Mouse (Mus musculus): ENCODE measurements at regions not wholly inside any gene's neighbourhood (a gene's known extent, or its start where the extent isn't known, plus 50 kb on each side); places are given as distances from the start of the nearest gene placed in this dataset.

DNA sequence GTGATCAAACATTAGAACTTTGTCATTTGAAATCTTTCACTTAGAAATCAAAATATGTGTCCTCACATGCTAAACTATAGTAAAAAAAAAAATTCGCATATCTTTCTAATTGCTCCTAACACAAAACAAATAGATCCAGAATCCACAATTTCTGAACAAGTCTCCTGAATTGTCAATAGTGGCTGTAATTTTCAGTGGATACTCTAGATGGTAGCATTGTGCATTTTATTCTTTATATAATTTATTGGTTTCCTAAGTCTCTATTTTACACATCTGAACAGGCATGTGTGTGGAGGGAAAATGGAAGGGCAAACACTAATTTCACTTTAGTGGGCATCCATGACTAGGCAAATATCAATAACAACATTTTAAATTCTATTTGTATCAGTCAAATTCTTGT, 63.7 kb upstream of the Tnmd start:
- Histone ChIP-seq H3K27me3 (replicated peaks; ENCODE audit: control insufficient read depth, insufficient read depth, low read length) (no peaks in the 10 kb centered on the region), H3K4me1 (ENCODE audit: control insufficient read depth, insufficient read depth, low read length) (no peaks in the 10 kb centered on the region), H3K27ac (ENCODE audit: insufficient read depth, low read depth, low read length) (no peak overlapping the region), H3K4me3 (ENCODE audit: insufficient read depth, low read depth, low read length) (no peak overlapping the region), H3K36me3 (ENCODE audit: control insufficient read depth, insufficient read depth, low read length) (no peaks in the 10 kb centered on the region)
- WGBS = 18% methylated on average over 1 of the region's 1 CpGs
- no peak for TF ChIP-seq CTCF (conservative IDR thresholded peaks at IDR 0.05; ENCODE audit: insufficient read depth, insufficient read length, low read depth, low read length)
- TF ChIP-seq POLR2A (IDR thresholded peaks at IDR 0.05; ENCODE audit: low read depth, low read length) = no peak
- DNase-seq = peak; percentile 1

- no peak for TF ChIP-seq CTCF (conservative IDR thresholded peaks at IDR 0.05; ENCODE audit: insufficient read depth, insufficient read length, low read depth, low read length)
- TF ChIP-seq POLR2A (IDR thresholded peaks at IDR 0.05; ENCODE audit: low read depth, low read length) = no peak
- 48% methylated on average over 1 of the region's 1 CpGs for WGBS
- DNase-seq = peak; percentile 2
- Histone ChIP-seq H3K4me3 (ENCODE audit: insufficient read depth, low read depth, low read length) (no peak overlapping the region), H3K4me1 (ENCODE audit: control insufficient read depth, insufficient read depth, low read length) (no peaks in the 10 kb centered on the region), H3K27ac (ENCODE audit: insufficient read depth, low read depth, low read length) (no peak overlapping the region), H3K36me3 (ENCODE audit: control insufficient read depth, insufficient read depth, low read length) (no peaks in the 10 kb centered on the region), H3K27me3 (replicated peaks; ENCODE audit: control insufficient read depth, insufficient read depth, low read length) (no peaks in the 10 kb centered on the region)
Observed at GRCm38 (mm10) chrX:133754026-133754425, 65.2 kb upstream of the Pcdh19 start.

DNA sequence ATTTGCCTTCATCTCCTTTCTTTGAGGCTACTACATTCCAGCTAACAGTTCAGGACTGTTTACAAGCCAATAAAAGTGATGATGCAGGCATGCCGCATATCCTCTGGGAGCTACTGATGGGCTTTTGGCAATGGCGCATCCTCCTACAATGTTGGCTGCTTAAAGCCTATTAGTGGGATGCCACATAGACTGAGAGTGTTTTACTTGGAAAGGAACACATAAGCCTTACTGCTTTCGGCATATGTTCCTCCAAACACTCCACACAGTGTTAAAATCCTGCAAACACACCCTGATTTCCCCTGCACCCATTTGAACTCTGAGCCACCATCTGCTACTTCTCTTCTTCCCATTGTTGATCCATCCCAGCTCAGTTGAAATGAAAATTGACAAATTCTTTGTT, 63.4 kb upstream of the Pcdh19 start:
- WGBS = 55% methylated on average over 3 of the region's 3 CpGs
- Histone ChIP-seq H3K27me3 (replicated peaks; ENCODE audit: control insufficient read depth, insufficient read depth, low read length) (no peaks in the 10 kb centered on the region), H3K27ac (ENCODE audit: insufficient read depth, low read depth, low read length) (no peak overlapping the region), H3K4me1 (ENCODE audit: control insufficient read depth, insufficient read depth, low read length) (no peaks in the 10 kb centered on the region), H3K4me3 (ENCODE audit: insufficient read depth, low read depth, low read length) (no peak overlapping the region), H3K36me3 (ENCODE audit: control insufficient read depth, insufficient read depth, low read length) (no peaks in the 10 kb centered on the region)
- TF ChIP-seq POLR2A (IDR thresholded peaks at IDR 0.05; ENCODE audit: low read depth, low read length) = no peak
- no peak for TF ChIP-seq CTCF (conservative IDR thresholded peaks at IDR 0.05; ENCODE audit: insufficient read depth, insufficient read length, low read depth, low read length)
- peak; percentile 2 for DNase-seq

GRCm38 (mm10) chrX:133743446-133743845, 54.7 kb upstream of the Pcdh19 start:
- Histone ChIP-seq H3K27me3 (replicated peaks; ENCODE audit: control insufficient read depth, insufficient read depth, low read length) (no peaks in the 10 kb centered on the region), H3K36me3 (ENCODE audit: control insufficient read depth, insufficient read depth, low read length) (no peaks in the 10 kb centered on the region), H3K4me1 (ENCODE audit: control insufficient read depth, insufficient read depth, low read length) (no peaks in the 10 kb centered on the region), H3K27ac (ENCODE audit: insufficient read depth, low read depth, low read length) (no peak overlapping the region), H3K4me3 (ENCODE audit: insufficient read depth, low read depth, low read length) (no peak overlapping the region)
- DNase-seq = no peak
- no peak for TF ChIP-seq POLR2A (IDR thresholded peaks at IDR 0.05; ENCODE audit: low read depth, low read length)
- TF ChIP-seq CTCF (conservative IDR thresholded peaks at IDR 0.05; ENCODE audit: insufficient read depth, insufficient read length, low read depth, low read length) = no peak

GRCm38 (mm10) chrX:133738980-133739632, 50.3 kb upstream of the Pcdh19 start:
- DNase-seq = no peak
- Histone ChIP-seq H3K4me3 (ENCODE audit: insufficient read depth, low read depth, low read length) (no peak overlapping the region), H3K27me3 (replicated peaks; ENCODE audit: control insufficient read depth, insufficient read depth, low read length) (no peaks in the 10 kb centered on the region), H3K27ac (ENCODE audit: insufficient read depth, low read depth, low read length) (no peak overlapping the region), H3K36me3 (ENCODE audit: control insufficient read depth, insufficient read depth, low read length) (no peaks in the 10 kb centered on the region), H3K4me1 (ENCODE audit: control insufficient read depth, insufficient read depth, low read length) (no peaks in the 10 kb centered on the region)
- TF ChIP-seq POLR2A (IDR thresholded peaks at IDR 0.05; ENCODE audit: low read depth, low read length) (no peak), CTCF (conservative IDR thresholded peaks at IDR 0.05; ENCODE audit: insufficient read depth, insufficient read length, low read depth, low read length) (no peak)
- 78% methylated on average over 6 of the region's 6 CpGs for WGBS

Data from kidney, adult 2 months (tissue).